Mouse (Mus musculus): ENCODE data around the gene Mboat1.

GRCm38 (mm10) chr13:30251431-30251830 lies 115.1 kb downstream of the Mboat1 start:
- TF ChIP-seq CTCF (IDR thresholded peaks at IDR 0.05; ENCODE audit: borderline replicate concordance, extremely low read depth, insufficient read depth, insufficient read length) (no peak), POLR2A (IDR thresholded peaks at IDR 0.05; ENCODE audit: borderline replicate concordance, extremely low read depth, insufficient read depth, insufficient read length, poor library complexity, severe bottlenecking) (no peak)
